Mouse (Mus musculus) liver, embryonic 14.5 days (tissue): ENCODE measurements at regions not wholly inside any gene's neighbourhood (a gene's known extent, or its start where the extent isn't known, plus 50 kb on each side); places are given as distances from the start of the nearest gene placed in this dataset.

Experiments used
- CTCF ChIP-seq: IDR thresholded peaks from 2 replicates; pipeline ENCODE4 v1.5.1; 2016; ENCODE audit warnings: antibody characterized with exemption, low read depth, control low read depth
- EP300 ChIP-seq: IDR thresholded peaks from 2 replicates; pipeline ENCODE4 v1.6.1; 2016; ENCODE audit warnings: antibody characterized with exemption, low read depth

DNA sequence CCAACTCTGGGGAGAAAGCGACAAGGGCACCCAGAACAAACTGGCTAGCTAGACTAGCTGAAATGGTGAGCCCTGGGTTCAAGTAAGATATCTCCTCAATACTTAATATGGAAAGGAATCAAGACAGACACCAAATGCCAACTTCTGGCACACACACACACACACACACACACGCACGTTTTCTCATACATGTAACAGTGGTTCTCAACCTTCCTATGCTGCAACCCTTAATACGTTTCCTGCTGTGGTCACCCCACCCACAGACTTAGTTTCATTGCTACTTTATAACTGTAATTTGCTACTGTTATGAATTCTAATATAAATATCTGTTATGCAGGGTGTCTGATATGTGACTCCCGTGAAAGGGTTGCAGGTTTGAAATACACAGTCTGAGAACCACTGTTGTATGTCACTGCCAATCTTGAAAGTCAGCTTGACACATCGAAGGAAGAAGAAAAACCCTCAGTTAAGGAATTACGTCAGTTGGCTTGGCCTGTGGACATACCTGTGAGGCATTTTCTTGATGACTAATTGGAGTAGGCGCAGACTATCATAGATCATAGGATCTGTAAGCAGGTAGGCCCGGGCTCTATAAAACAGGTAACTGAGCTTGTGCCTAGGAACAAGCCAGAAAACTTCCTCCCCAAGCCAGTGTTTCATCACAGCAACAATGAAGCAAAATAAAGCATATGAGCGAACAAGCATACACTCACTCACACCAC, 59.0 kb upstream of the Cd180 start:
- TF ChIP-seq CTCF = no peak
- TF ChIP-seq EP300 = no peak
